Mouse (Mus musculus) urinary bladder, postnatal 10 days (tissue): Measurements from ENCODE around the gene Akt3.

Source experiments
- DNase-seq: peaks from one replicate; pipeline ENCODE4 v3.0.0; 2022; ENCODE audit warnings: low spot score

Akt3 gene

GRCm38 (mm10) chr1:177186751-177187150, 71.3 kb downstream of the Akt3 start:
- no peak for DNase-seq

GRCm38 (mm10) chr1:177179635-177180034, 78.4 kb downstream of the Akt3 start:
- DNase-seq: no peak

DNA sequence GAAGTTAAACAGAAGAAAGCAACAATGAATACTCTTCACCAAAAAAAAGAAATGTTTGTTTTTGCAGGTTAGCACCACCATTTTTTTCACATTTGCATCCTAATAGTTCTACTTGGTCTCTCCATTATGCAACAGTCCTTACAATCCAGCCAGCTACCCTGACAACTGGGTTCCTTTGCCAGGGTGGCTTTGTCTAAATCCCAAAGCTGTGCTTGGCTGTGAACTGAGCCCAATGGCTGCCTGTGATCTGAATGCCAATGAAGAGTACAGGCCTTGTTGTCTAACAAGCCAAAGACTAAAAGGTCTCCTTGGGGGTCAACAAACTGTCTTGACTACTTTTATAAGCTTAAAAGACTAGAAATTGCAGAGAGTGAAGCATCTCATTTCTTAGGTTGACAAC, 82.6 kb downstream of the Akt3 start:
- DNase-seq: no peak

- DNase-seq: no peak
Observed at GRCm38 (mm10) chr1:177171300-177171699, 86.7 kb downstream of the Akt3 start.

DNA sequence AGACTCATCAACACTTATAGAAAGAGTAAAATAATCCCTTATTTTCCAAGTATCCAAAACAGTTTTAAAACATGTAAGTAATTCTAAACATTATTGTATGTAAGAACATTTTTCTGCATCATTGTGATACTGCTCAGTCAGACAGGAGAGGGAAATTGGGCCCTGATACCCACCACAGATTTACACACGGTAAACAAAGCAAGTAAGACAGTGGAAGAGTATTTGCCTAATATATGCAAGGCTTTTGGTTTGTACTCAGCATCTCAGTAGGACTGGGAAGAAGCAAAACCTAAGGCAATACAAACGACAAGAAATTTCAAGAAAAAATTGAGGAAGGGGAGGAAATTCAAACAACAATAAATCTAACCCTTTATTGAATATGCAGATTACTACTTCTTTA, 92.2 kb downstream of the Akt3 start:
- DNase-seq: no peak

- DNase-seq: no peak
Observed at GRCm38 (mm10) chr1:177165336-177165735, 92.7 kb downstream of the Akt3 start.

GRCm38 (mm10) chr1:177150344-177151021, 107.5 kb downstream of the Akt3 start:
- DNase-seq: no peak

GRCm38 (mm10) chr1:177148746-177149145, 109.3 kb downstream of the Akt3 start:
- DNase-seq: no peak

GRCm38 (mm10) chr1:177141468-177141867, 116.5 kb downstream of the Akt3 start:
- no peak for DNase-seq

- no peak for DNase-seq
Observed at GRCm38 (mm10) chr1:177139652-177140051, 118.4 kb downstream of the Akt3 start.

GRCm38 (mm10) chr1:177131458-177131857, 126.5 kb downstream of the Akt3 start:
- DNase-seq: no peak

DNA sequence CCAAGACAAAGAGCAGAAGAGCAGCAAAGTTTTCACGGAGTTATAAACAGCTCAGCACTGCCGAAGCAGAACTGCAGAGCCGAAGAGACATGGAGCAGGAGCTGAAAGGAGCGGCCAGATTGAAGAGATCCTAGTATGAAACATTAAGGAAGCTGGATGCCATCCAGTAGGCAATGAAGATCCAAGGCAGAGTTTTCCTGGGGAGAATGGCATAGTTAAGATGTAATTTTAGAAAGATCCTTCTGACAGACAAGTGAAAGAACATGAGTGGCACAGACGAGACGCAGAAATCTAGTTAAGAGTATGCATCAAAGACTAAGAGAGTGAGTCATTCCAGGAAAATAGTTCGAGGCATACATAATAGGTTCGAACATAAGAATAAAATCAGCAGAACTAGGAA, 131.3 kb downstream of the Akt3 start:
- DNase-seq: no peak

- no peak for DNase-seq
Observed at GRCm38 (mm10) chr1:177110665-177111271, 147.2 kb downstream of the Akt3 start.

GRCm38 (mm10) chr1:177090465-177090864, 167.5 kb downstream of the Akt3 start:
- DNase-seq: no peak

DNA sequence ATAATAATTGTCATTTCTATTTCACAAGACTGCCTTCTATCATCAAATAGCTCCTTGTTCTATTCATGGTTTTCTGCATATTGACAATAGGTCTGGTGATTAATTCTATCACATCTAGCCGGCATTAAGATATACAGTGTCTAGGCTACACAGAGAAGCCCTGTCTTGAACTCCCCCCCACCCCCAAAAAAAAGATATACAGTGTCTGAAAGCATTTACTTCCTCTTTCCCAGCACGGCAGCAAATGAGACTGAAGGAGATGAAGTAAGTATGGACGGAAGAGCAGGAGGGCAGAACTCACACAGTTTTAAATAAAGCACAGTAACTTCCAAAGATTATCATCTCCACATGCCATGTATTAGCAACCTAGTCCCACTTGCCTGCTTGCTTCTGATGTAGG, 168.5 kb downstream of the Akt3 start:
- DNase-seq: no peak

DNA sequence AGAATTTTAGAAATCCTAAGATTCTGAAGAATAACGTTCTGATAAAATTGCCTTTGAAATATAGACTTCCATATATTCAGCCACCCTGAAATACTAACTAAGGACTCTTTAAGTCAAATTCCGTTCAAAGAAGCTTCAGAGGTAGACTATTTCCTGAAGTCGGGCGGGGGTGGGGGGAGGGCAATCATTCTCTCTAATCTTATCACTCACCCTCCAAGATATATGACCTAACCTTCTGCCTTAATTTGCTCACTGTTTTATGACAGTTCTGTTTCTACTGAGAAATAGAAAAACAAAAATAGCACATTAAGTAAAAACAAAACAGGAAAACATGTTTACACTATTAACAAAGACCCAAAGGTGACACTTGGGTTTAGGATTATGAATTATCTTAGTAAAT, 169.0 kb downstream of the Akt3 start:
- no peak for DNase-seq

GRCm38 (mm10) chr1:177081957-177082645, 175.9 kb downstream of the Akt3 start:
- DNase-seq: no peak

- no peak for DNase-seq
Observed at GRCm38 (mm10) chr1:177069161-177069560, 188.8 kb downstream of the Akt3 start.

DNA sequence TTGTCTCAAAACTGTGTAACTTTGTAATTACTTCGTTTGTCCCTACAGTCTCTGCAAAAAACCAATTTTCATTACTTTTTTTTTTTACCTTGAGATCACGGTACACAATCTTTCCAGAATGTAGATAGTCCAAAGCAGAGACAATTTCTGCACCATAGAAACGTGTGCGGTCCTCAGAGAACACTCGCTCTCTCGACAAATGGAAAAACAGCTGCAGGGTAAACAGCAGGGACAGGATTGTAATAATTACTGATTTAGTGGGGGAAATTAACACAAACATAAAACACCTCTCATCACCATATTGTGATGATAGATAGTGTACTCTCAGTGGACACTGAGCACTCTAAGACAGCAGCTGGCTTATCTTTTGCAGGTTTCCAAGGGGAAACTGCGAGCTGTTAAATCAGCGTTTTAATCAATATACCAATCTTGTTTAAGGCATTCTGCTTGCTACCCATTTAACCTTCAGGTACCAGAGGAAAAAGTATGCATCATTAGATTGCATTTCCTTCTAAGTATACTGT, 190.8 kb downstream of the Akt3 start:
- no peak for DNase-seq

GRCm38 (mm10) chr1:177065732-177066131, 192.3 kb downstream of the Akt3 start:
- no peak for DNase-seq

DNA sequence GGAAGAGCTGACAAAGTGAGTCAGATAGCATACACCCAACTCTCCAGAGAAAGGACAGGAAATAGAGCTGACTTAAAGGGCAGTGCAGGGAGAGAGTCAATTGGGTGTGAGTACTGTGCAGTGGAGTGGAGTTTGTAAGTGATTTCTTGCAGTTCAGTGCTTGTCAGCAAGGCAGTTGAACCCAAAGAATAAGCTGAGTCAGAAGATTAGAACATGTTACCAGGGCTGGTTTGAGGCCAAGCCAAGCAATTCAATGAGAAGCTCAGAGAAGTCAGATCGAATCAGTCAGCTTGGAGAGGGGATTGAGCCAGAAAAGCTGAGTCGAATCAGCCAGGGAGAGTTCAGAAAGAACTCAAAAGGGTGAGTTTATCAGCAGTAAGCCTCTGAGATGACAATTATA, 196.2 kb downstream of the Akt3 start:
- no peak for DNase-seq

- no peak for DNase-seq
Observed at GRCm38 (mm10) chr1:177054891-177055290, 203.1 kb downstream of the Akt3 start.

DNA sequence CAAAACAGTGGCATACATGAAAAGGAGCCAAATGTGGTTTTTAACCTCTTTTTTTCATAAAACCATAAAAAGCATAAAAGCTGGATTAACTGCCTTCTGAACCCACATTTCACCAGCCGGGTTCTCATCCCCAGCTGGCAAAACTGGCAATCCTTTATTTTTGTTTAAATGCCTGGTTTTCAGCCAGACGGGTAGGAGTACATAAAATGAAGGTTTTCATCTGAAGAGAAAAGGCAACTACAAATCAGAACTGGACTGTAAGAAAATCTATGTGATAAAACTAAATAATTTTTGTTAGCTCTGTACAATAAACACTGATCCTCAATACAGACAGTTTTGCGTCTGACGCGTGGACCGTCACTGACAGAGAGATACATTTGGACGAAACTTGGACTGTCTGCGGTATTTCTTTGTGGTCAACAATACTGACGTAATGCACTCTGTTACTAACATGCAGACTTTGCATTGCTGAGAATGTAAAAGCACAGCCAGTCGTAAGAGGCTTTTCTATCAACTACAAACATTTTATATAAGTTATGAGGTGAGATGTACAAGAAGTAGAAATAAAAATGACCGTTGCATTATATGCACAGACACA, 206.5 kb downstream of the Akt3 start:
- no peak for DNase-seq
